Mouse (Mus musculus) urinary bladder, adult 2 months (tissue): Measurements from ENCODE around the gene Gm20388. TPM values are rescaled to one million over a fixed set of nuclear protein-coding genes. Genes with fewer than 3 reads are reported as not detected.
A peak's percentile ranks its signal among the peaks of the same experiment; 100 is the strongest.

ENCODE experiments used
- DNase-seq: peaks from one replicate; pipeline ENCODE4 v3.0.0; 2022; ENCODE audit warnings: low spot score
- polyA plus RNA-seq: library from polyadenylated mRNA; depleted of rRNA; stranded (reverse); fragments of >200 nt; gene quantifications from 2 replicates; pipeline ENCODE4 v1.2.3, GENCODE M21; 2012

Gene Gm20388
- polyA plus RNA-seq, 1 experiment, result 50.2 TPM

DNA sequence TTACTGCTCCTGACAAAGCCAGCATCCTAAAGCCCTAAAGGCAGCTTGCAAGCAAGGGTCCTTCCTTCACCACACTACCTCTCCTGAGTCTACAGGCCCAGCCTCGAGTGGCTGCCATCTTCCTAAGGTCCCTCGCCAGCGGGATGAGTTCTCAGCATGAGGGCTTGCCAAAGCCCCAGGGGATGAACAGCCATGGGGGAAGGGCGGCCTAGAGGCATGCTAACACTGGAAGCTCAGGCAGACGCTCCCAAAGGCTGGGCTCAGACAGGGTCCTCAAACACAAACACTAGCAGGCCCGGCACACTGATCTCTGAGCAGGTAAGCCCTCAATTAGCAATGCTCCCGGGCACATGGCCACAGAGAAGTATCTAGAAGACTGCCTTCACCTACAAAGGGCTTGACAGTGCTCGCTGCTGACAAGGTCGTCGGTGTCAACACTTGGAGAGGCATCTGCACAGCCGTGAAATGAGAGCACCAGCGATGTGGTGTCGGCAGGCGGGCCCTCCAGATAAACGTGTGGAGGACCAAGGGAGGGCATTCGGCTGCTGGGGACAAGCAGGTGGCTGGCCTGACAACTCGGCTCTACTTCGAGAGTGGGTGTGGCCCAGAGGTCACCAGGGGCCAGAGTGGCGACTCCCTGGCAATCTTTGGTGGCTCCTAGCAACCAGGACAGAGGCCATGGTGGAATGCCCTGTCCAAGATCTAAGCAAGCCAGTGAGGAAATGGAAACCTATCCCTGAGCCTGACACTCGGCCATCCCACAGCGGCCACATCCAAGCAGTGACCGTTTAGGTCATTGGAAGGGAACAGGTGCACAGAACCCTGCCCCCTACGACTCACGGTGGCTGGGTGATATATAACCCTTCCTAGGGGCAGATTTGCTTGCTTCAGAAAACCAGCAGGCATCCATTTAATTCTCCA is 1640.7 kb downstream of the Gm20388 start:
- DNase-seq, result no peak

DNA sequence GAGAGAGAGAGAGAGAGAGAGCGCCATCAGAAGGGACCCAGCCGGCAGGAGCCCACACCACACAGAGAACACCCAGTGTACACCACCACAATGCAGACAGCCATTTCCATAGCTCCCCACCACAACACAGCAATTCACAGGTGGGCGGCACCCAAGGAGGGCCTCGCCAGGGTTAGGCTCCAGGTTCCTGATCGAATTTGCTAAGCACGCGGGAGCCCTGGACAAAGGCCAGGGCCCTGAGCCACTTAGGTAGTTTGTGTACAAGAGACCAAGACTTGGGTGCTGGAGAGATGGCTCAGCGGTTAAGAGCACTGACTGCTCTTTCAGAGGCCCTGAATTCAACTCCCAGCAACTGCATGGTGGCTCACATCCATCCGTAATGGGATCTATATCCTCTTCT is 1641.9 kb downstream of the Gm20388 start:
- DNase-seq, result no peak

DNA sequence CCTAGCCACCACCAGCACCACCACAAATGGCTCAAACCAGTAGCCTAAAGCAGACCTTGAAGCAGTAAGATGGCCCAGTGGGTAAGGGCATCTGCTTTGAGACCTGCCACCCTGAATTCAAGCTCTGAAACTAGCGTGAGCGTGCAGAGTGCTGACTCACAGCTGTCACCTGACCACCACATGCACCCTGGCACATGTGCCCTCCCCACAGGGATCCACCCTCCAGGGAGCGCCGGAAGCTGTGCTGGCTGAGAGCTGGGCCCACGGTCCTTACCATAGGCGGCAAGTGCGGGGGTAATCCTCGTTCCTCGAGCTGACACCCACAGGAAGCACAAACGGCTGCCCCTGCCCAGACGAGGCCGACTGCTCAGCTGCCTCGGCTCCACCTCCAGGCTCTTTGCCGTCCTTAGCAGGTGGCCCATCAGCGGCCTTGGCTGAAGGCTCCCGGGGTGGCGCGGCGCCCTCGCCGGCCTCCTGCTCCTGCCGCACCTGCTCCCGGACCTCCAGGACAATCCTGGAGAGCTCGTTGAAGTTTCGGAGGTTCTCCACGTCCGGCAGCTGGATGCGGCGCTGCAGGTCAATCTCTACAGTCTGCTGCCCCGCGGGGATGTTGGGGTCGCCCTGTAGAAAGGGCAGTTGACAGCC is 1643.3 kb downstream of the Gm20388 start:
- no peak for DNase-seq

DNA sequence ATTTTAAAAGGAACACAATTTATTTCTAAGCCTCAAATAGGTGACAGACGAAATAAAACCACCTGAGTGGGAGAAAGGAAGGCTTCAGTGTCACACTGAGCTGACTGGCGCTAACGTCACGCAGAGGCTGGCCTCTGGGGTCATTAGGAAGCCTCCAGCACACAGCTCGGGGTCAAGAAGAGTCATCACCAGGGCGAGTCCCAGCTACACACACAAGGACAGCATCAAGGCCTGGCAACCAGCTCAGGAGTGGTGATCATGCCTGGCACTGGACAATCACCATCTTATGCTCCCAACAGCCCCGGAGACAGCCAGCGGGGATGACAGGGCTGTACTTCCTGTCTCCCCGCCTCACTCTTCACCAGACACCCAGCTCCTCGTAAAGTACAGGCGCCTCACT is 1647.1 kb downstream of the Gm20388 start:
- no peak for DNase-seq

GRCm38 (mm10) chr8:121558538-121558937 is 1647.9 kb downstream of the Gm20388 start:
- DNase-seq, result no peak

DNA sequence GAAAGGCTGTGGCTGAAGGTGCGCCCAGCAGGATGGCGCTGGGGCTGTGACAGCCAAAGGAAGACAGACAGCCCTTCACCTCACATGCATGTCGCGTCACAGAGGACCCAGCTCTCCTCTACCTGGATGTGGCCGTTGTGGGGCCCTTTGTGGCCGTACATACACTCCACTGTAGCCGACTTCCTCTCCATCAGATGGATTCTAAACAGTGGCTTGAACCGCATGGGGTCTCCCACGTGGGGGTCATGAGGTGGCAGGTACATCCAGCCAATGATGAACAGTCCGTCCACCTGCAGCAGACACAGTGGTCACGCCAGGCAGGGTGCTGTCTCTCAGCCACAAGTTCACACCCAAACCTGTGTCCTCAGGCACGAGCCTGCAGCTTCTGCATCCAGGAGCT is 1649.2 kb downstream of the Gm20388 start:
- no peak for DNase-seq

DNA sequence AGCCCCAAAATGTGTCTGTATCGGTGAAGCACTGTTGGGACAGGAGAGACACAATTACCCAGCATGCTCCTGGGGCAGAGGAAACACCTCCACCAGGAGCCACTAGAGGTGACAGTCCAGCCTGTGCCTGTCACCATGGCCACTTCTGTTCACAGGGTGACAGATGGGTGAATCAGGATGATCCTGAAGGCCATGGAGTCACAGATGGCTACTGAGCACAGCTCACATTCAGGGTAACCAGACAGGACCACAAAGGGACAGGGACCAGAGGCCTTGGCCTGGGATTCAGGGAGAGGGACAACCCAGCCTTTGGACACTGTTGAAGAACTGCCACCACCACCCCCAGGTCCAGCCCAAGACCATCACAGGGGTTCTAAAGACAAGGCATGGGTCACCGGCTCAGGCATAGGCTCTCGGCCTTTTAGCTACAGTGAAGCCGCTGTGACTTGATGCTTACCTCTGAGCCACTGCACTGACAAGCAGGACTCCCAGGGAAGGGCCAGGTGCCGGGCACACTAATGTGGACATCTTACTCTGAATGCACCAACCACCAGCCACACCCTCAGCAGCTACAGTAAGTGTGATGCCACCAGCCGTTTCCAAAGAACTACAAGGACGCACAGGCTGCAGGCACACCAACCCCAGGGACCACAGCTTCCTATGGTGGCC is 1649.9 kb downstream of the Gm20388 start:
- DNase-seq, result no peak

- DNase-seq, result no peak
These were observed 1651.2 kb downstream of the Gm20388 start for GRCm38 (mm10) chr8:121561636-121562345.

DNA sequence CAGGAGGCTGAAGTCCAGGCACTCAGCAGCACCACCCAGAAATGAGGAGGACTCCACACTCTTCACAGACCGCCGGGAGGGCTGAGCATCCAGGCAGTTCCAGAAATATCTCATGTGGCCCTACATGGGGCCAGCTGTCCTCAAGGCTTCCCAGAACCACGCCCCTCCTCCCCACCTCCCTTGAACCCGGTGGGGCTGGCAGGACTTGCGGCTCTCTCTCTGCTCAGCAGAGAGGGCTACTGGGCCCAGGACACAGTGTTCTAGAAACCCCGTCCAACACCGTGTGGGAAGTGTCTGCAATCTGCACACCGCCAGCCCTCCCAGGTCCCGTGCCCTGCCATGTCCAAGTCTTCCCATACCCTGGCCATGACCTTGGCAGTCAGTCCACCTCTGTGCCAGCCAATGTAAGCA is 1652.3 kb downstream of the Gm20388 start:
- no peak for DNase-seq

DNA sequence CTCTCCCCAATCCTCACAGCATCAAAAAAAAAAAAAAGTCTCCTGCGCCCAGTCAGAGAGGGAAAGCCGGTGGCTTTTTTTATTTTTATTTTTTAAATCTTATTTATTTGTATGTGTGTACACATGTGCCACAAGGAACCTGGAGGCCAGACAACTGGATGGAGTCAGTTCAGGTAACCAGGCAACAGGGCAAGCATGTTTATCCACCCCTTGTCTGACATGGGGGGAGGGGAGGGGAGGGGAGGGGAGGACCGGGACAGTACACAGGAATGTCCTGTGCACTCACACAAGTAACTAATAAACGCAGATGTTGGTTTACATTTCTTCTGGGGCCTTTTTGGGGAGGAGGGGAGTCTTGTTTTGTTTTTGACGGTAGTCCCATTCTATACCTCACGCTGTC is 1653.1 kb downstream of the Gm20388 start:
- no peak for DNase-seq

DNA sequence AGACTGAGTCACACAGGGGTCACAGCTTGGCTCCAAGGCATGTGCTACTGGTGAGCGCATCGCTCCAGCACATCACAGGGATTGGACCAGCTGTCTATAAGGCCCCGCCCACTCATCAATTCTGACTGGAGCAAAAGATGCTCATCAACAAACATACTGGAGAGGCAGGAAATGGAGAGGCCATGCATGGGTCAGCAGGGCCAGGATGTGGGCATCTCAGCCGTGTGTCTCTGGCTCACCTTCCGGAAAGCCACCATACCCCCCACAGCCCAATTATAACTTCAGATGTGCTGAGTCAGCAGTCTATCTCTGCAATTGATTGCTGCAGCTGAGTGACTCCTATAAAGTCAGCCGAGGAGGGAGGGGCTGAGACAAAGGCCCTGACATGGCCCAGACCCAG is 1657.7 kb downstream of the Gm20388 start:
- no peak for DNase-seq

GRCm38 (mm10) chr8:121570335-121570734 is 1659.7 kb downstream of the Gm20388 start:
- DNase-seq, result no peak

- no peak for DNase-seq
These were observed 1660.2 kb downstream of the Gm20388 start for GRCm38 (mm10) chr8:121570801-121571200.

GRCm38 (mm10) chr8:121572121-121572520 is 1661.5 kb downstream of the Gm20388 start:
- DNase-seq, result no peak

- DNase-seq, result peak; percentile 51
These were observed 1662.6 kb downstream of the Gm20388 start for GRCm38 (mm10) chr8:121573275-121573674.

GRCm38 (mm10) chr8:121575661-121576060 is 1665.0 kb downstream of the Gm20388 start:
- no peak for DNase-seq

GRCm38 (mm10) chr8:121577751-121578675 is 1667.4 kb downstream of the Gm20388 start:
- no peak for DNase-seq

DNA sequence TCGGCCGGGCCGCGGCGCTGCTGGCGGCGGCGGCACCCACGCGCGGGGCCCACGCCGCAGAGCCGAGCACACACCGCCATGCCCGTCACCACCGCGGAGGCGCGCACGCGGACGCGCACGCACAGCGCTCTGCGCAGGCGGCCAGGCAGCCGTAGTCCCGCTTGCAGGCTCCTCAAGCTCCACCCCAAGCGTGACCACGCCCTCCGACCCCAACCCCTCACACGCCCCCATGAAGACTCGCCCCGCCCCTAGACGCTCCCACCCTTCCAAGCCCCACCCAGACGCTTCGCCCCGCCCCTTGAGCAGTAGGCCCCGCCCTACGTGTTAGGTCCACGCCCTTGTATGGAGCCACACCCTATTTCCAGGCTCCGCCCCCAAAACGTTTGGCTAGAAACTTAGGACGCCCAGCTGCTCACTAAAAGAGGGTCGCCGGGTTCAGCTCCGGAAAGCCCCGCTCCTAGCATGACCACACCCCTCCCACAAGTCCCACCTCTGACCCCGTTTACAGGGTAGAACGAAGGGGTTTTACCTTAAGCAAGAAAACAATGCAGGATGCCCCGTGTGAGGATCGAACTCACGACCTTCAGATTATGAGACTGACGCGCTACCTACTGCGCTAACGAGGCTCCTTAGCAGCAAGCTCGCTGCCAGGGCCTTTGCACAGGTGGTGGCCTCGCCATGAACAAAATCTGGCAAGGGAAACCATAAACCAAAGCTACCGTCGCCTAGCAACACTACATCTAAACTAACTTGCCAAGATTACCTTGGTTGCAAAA is 1668.2 kb downstream of the Gm20388 start, which contains the start of gene Fbxo31:
Fbxo31 (minus strand) TSS at position 131 of the 776 bp plus-strand sequence.
- peak; percentile 83 for DNase-seq

GRCm38 (mm10) chr8:121580465-121580864 is 1669.8 kb downstream of the Gm20388 start:
- no peak for DNase-seq

- DNase-seq, result no peak
These were observed 1673.0 kb downstream of the Gm20388 start for GRCm38 (mm10) chr8:121583653-121584052.
